Mouse (Mus musculus): ENCODE data around the gene Clec2d.

DNA sequence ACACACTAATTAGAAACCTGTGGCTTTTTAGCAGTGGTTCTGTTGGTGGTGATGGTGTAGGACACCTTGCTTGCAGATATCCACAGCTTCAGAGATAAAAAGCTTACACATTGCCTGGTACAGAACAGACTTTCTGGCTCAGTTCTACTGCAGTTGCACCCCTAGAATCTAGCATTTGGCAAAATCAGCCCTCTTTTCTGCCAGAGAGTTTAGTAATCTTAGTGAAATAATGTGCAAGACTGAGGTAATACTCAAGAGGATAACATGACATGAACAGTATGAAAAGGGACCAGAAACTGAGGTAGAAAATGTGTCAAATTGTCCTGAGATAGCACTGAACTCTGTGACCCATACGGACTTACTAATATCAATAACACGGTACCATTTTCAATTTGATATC is 33.6 kb upstream of the Clec2d start:
- TF ChIP-seq CTCF (IDR thresholded peaks at IDR 0.05; ENCODE audit: low read depth), result no peak
- no peak for TF ChIP-seq EP300 (IDR thresholded peaks at IDR 0.05; ENCODE audit: low read depth)

All from liver, postnatal 0 days (tissue).